Mouse (Mus musculus) thymus, postnatal 4 days (tissue): Measurements from ENCODE around the gene Trappc6b.
A peak's percentile ranks its signal among the peaks of the same experiment; 100 is the strongest.

Experiments used
- DNase-seq: peaks from one replicate; pipeline ENCODE4 v3.0.0; 2021

Trappc6b gene

GRCm38 (mm10) chr12:59053976-59054375 lies 7.3 kb downstream of the Trappc6b start:
- DNase-seq: no peak

- no peak for DNase-seq
These were observed 8.1 kb downstream of the Trappc6b start for GRCm38 (mm10) chr12:59053166-59053565.

- DNase-seq: no peak
These were observed 8.8 kb downstream of the Trappc6b start for GRCm38 (mm10) chr12:59052470-59052869.

DNA sequence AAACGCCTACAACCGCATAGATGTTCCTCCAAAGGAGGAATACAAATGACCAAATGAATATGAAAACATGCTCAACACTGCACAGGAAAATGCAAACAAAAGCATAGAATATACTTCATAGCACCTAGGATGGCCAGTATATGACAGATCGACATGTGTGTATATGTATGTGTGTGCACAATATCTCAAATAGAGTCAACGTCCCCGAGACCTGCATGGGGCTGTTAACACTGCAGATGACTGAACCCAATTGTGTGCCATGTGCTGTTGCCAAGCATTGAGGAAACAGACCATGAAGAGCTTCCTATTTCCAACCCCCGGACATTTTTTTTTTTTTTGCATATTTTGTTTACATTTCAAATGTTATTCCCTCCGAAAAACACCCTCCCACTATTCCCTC lies 20.4 kb downstream of the Trappc6b start:
- DNase-seq: no peak

DNA sequence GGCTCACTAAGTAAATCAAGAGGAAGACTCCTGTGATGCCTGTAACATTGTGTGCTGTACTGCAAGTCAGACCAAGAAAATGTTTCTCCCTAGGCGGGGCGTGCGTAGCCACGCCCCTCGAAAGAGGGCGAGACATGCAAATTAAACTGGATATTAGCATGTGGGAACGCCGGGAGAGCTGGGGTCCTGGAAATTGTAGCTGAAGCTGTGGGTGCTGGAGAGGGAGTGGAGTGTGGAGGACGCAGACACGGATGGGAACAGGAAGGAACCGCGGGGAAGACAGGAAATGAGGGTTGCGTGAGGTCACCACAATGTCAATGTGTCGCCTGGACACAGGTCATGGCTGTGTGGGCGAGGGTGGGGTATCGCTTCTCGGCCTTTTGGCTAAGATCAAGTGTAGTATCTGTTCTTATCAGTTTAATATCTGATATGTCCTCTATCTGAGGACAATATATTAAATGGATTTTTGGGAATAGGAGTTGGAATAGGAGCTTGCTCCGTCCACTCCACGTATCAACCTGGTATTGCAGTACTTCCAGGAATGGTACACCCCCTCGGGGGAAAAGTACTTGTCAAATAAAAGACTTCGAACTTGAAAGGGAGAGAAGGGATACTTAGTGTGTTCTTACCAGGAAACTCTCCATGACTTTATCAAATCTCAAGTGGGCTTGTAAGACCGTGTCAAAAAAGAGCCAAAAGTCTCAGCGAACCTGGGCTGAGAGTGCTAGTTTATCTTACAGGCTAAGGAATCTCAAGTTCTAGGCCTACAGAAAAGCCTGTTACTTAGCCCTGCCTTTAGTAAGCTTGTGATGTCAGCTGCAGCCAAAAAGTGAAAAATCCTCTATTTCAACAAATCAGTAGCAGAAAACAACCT lies 21.1 kb downstream of the Trappc6b start:
- peak; percentile 55 for DNase-seq

DNA sequence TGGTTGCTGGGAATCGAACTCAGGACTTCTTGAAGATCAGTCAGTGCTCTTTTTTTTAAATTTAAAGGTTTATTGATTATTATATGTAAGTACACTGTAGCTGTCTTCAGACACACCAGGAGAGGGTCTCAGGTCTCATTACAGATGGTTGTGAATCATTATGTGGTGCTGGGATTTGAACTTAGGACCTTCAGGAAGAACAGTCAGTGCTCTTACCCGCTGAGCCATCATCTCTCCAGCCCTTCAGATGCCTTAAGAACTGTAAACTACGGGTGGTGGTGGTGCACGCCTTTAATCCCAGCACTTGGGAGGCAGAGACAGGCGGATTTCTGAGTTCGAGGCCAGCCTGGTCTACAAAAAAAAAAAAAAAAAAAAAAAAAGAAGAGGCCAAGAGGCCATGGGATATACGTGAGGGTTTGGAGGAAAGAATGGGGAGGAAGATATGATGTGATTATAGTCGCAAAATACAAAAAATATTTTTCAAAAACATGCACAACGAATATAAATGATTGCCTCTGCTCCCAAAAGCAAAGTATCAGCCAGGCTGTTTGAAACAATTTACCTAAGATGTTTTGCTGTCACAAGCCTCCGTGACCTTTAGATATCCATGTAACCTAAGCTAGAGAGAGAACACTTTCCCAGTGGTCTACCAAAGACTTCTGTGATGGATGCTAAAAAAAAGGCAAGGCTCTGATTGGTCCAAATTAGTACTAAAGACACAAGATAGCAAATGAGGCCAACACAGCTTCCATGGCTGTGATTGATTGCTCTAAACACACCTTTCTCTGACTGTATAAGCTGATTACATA lies 21.9 kb downstream of the Trappc6b start:
- no peak for DNase-seq

DNA sequence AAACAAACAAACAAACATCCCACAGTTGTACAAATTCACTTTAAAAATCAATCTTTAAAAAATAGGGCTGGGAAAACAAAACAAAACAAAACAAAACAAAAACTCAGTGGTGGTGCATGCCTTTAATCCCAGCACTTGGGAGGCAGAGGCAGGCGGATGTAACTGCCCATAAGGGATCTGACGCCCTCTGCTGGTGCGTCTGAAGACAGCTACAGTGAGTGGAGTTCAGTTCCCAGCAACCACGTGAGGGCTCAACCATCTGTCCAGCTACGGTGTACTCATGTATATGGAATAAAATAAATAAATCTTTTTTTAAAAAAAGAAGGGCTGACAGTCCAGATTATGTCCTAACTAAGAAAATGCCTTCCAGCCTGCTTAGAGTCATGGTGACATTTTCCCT lies 29.2 kb downstream of the Trappc6b start:
- peak; percentile 47 for DNase-seq

DNA sequence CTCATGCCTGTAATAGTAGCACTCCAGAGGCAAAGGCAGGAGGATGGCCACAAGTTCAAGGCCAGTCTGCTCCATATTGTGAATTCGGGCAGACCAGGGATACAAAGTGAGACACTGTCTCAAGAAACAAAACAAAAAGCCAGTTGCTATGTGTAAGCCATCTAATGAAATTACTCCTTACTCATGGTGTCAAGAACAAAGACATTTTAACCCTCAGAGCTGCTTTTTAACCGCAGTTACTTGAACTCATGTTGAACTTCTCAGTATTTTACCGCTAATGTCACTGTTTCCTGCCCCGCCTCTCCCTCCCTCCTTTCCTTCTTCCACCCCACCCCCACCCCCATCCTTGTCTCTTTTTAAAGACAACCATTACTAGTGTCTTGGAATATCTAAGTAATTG lies 40.0 kb downstream of the Trappc6b start:
- no peak for DNase-seq

GRCm38 (mm10) chr12:59019891-59020290 lies 41.4 kb downstream of the Trappc6b start:
- no peak for DNase-seq

DNA sequence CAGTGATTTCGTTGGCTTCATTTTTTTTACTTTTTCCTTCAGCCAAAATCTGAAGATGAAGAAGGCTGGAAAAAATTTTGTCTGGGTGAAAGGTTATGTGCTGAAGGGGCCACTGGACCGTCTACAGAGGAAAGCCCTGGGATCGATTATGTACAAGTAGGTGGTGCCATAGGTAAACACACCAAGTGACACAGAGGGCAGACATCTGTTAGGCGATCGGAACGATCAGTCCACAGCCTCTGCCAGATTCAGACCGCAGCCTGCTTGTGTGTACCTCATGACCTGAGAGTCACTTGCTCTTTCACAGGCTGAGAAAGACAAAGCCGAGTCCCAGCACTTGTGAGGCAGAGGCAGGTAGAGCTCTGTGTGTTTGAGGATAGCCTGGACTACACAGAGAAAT lies 43.3 kb downstream of the Trappc6b start:
- DNase-seq: no peak

DNA sequence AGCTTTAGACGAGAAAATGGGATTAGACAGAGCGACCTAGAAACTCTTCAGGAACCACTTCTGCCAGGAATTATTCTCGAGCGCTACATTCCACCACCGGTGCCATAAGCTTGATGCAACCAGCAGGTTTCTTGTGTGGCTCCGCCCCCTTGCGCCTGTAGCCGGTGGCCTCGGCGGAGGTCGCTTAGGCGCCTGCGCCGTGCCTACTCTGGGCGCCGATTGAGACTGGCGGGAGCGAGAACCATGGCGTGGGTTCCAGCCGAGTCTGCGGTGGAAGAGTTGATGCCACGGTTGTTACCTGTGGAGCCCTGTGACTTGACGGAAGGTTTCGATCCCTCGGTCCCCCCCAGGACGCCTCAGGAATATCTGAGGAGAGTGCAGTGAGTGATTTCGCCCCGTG lies 48.0 kb downstream of the Trappc6b start, which contains the start of gene Gemin2:
Gene Gemin2 (plus strand): TSS at position 160 of the 400 bp plus-strand sequence.
- DNase-seq: peak; percentile 95

DNA sequence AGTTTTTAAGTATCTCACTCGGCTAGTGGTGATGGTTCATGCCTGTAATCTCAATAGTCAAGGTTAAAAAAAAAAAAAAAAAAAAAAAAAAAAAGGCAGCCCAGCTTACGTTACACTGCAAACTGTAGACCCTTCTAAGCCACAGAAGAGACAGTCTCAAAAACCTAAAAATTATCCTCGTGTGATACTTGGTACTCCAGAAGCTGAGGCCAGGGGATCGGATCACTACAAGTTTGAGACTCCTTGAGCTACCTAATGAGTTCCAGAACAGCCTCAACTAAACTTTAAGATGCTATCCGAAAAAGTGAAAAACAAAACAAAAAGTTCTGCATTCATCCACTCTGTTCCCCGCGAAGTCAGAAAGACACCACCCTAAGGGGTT lies 48.6 kb downstream of the Trappc6b start:
- DNase-seq: peak; percentile 15

- DNase-seq: peak; percentile 99
These were observed 49.2 kb downstream of the Trappc6b start, which contains the start of gene Sec23a for GRCm38 (mm10) chr12:59011844-59012709. Gene Sec23a, minus strand, starts transcription at chr12:59012017.

DNA sequence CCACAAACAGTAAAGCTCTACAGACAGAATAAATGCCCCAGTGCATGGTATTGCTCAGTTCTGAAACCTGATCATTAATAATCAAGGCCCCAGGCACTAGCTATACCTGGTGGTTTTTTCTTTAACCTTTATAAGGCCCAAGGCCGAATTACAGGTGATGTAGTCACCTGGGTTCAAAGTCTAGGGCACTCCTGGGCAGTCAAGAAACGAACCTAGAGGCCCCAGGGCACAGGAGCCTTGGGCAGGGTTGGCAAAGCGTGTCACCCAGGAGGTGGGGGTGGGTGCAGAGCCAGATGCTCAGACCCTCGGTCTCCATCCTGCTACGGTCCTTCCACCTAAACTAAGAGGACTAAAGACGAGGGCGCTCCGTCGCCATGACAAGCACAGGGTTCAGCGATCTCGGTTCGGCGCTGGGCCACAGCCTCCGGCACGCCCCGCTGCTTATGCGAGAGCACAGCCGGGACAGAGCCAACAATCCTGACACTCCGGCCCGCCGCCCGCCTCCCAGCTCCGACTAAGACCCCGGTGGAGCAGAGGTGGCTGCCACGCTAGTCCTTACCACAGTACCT lies 49.9 kb downstream of the Trappc6b start:
- no peak for DNase-seq

DNA sequence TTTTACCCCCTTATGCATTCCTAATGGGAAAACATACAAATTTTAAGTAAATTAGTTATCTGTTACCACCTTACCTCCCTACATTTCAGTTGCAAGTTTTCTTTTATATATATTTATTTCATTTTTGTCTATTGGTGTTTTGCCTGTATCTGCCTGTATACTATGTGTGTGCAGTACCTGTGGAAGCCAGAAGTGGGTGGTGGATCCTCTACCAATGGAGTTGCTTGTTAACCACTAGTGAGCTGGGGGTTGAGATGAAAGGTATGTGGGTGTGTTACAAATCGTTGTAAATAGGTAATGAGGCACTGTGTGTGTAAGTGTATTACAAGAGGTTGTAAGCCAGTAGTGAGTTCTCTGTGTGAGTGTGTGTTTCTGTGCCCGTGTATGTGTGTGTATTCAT lies 50.8 kb downstream of the Trappc6b start:
- peak; percentile 59 for DNase-seq
